Mouse (Mus musculus): ENCODE measurements at regions not wholly inside any gene's neighbourhood (a gene's known extent, or its start where the extent isn't known, plus 50 kb on each side); places are given as distances from the start of the nearest gene placed in this dataset.

GRCm38 (mm10) chr1:69329399-69329798 is 221.5 kb upstream of the Erbb4 start:
- TF ChIP-seq CTCF (IDR thresholded peaks at IDR 0.05; ENCODE audit: borderline replicate concordance, control insufficient read depth, extremely low read depth, insufficient read depth, low read length, poor library complexity) (no peak), POLR2A (IDR thresholded peaks at IDR 0.05; ENCODE audit: control insufficient read depth, extremely low read depth, insufficient read depth, low read length, poor library complexity) (no peak)
